Mouse (Mus musculus): ENCODE measurements around the gene Atxn1. TPM values are rescaled to one million over a fixed set of nuclear protein-coding genes. Genes with fewer than 3 reads are reported as not detected.

The Atxn1 gene
- polyA plus RNA-seq, 1 experiment, result 2.5 TPM

DNA sequence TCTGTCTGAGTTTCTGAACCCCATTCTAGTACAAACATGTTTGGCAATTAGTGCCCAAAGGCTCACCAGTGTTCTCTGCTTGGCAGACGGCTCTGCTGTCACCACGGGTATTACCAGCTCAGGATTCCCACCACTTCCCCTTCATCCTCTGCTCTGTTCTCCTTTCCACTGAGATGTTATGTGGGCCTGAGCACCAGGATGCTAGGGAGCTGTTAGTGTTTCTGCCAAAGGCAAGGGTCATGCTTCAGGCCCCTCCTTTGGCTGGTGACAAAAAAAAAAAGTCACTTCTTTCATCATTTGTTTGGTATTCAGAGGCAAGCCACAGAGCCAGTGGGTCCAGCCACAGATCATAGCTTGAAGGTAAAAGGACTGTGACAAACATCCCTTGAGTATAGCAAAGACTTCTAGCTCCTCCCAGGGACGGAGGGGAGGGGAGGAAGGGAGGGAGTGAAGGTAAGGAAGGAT lies 81.8 kb downstream of the Atxn1 start:
- Histone ChIP-seq H3K79me2 (ENCODE audit: control insufficient read depth, insufficient read depth) (peaks cover 6% of the 10 kb centered on the region), H3ac (ENCODE audit: control insufficient read depth, insufficient read length) (no peak overlapping the region), H3K4me2 (ENCODE audit: low read depth) (no peak overlapping the region), H3K4me3 (no peak overlapping the region), H3K36me3 (ENCODE audit: control insufficient read depth, insufficient read depth) (no peaks in the 10 kb centered on the region), H3K27me3 (ENCODE audit: control insufficient read depth, insufficient read depth, insufficient read length) (no peaks in the 10 kb centered on the region)
- TF ChIP-seq REST (IDR thresholded peaks at IDR 0.05; ENCODE audit: insufficient read depth, insufficient read length) (no peak), SRF (IDR thresholded peaks at IDR 0.05; ENCODE audit: control insufficient read depth, insufficient read length, low read depth) (no peak), POLR2A (IDR thresholded peaks at IDR 0.05; ENCODE audit: insufficient read length, low read depth) (no peak), MAX (IDR thresholded peaks at IDR 0.05; ENCODE audit: low read depth) (no peak), POLR2AphosphoS2 (IDR thresholded peaks at IDR 0.05; ENCODE audit: insufficient read length, low read depth) (no peak), MYOG (IDR thresholded peaks at IDR 0.05; ENCODE audit: control insufficient read depth in 1 of 3, insufficient read depth in 1 of 3, insufficient read length in 2 of 3, low read depth in 2 of 3) (no peak), MYOD1 (IDR thresholded peaks at IDR 0.05; ENCODE audit: control insufficient read depth in 1 of 3, insufficient read length in 2 of 3, low read depth in 2 of 3) (no peak), USF1 (IDR thresholded peaks at IDR 0.05; ENCODE audit: low read depth) (no peak), E2F4 (IDR thresholded peaks at IDR 0.05; ENCODE audit: insufficient read depth) (no peak), CEBPB (IDR thresholded peaks at IDR 0.05; ENCODE audit: insufficient read depth, poor library complexity, severe bottlenecking) (no peak), TCF12 (IDR thresholded peaks at IDR 0.05; ENCODE audit: insufficient read depth, poor library complexity, severe bottlenecking) (no peak), TCF3 (IDR thresholded peaks at IDR 0.05; ENCODE audit: insufficient read length, low read depth) (no peak)

DNA sequence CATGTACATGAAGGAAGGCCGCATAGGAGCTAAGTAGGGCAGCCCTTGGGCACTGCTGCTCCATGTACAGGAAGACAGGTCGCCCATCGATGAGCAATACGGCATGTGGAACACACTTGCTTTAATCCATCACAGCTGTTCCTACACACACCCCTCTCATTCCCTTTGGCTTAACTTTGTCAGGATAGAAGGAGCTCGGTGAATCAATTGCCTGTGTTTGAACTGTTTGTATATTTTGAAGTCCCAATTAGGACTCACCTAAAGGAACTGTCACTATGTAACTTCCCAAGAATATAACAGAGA lies 84.3 kb downstream of the Atxn1 start:
- H3K27me3 ChIP-seq (ENCODE audit: control insufficient read depth, insufficient read depth, insufficient read length), result no peaks in the 10 kb centered on the region
- TF ChIP-seq MYOG (IDR thresholded peaks at IDR 0.05; ENCODE audit: control insufficient read depth in 1 of 3, insufficient read depth in 1 of 3, insufficient read length in 2 of 3, low read depth in 2 of 3), result peak in 1 of 3 experiments; percentile 55
- TF ChIP-seq MYOD1 (IDR thresholded peaks at IDR 0.05; ENCODE audit: control insufficient read depth in 1 of 3, insufficient read length in 2 of 3, low read depth in 2 of 3), result peak in 2 of 3 experiments; percentile 79 to 84
- TF ChIP-seq TCF3 (IDR thresholded peaks at IDR 0.05; ENCODE audit: insufficient read length, low read depth), result no peak
- H3K36me3 ChIP-seq (ENCODE audit: control insufficient read depth, insufficient read depth), result peaks cover under 1% of the 10 kb centered on the region
- no peak overlapping the region for H3K4me3 ChIP-seq
- peak overlapping the region; percentile 38 for H3K4me2 ChIP-seq (ENCODE audit: low read depth)
- no peak overlapping the region for H3ac ChIP-seq (ENCODE audit: control insufficient read depth, insufficient read length)
- H3K79me2 ChIP-seq (ENCODE audit: control insufficient read depth, insufficient read depth), result peaks cover 6% of the 10 kb centered on the region

DNA sequence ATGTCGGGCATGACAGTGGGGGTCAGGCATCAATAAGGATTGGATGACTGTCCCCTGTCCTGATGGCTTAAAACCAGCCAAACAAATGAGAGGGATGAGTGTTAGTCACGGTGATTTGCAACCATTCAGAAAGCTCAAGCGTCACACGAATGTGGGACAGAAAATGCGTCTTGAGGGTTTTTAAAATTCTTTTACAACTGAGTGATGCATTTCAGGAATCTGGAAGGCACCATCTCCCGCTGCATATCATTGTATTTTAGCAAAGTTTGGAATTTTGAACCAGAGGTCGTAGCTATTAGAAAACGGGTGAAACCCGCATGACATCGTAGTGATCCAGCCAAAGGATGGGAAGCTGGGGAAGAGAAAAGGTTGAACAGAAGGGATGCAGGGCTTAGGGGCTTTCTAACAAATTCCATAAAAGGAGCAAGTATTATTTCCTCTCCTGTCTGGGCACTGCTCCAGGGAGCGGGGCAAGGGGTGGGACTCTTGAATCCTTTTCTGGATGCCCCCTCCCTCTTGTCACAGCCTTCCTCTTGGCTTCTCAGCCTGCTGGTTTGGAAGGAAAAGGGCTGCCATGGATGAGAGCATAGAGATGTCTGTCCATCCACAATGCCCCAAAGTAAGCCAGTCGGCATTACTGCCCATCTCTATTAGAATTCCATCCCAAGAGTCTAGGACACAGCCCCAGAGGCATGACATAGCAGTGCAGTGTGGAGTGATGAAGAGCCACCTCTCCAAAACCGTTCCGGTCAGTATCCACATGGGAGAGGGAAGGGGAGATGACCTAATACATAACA lies 84.9 kb downstream of the Atxn1 start:
- peaks cover 6% of the 10 kb centered on the region for H3K79me2 ChIP-seq (ENCODE audit: control insufficient read depth, insufficient read depth)
- H3K4me2 ChIP-seq (ENCODE audit: low read depth), result peak overlapping the region; percentile 38
- H3K4me3 ChIP-seq, result no peak overlapping the region
- peaks cover 4% of the 10 kb centered on the region for H3K36me3 ChIP-seq (ENCODE audit: control insufficient read depth, insufficient read depth)
- H3K27me3 ChIP-seq (ENCODE audit: control insufficient read depth, insufficient read depth, insufficient read length), result no peaks in the 10 kb centered on the region
- TF ChIP-seq MAX (IDR thresholded peaks at IDR 0.05; ENCODE audit: low read depth) (no peak), REST (IDR thresholded peaks at IDR 0.05; ENCODE audit: insufficient read depth, insufficient read length) (no peak), CEBPB (IDR thresholded peaks at IDR 0.05; ENCODE audit: insufficient read depth, poor library complexity, severe bottlenecking) (no peak), POLR2A (IDR thresholded peaks at IDR 0.05; ENCODE audit: insufficient read length, low read depth) (no peak), MYOD1 (IDR thresholded peaks at IDR 0.05; ENCODE audit: control insufficient read depth in 1 of 3, insufficient read length in 2 of 3, low read depth in 2 of 3) (no peak), USF1 (IDR thresholded peaks at IDR 0.05; ENCODE audit: low read depth) (no peak), E2F4 (IDR thresholded peaks at IDR 0.05; ENCODE audit: insufficient read depth) (no peak)
- H3ac ChIP-seq (ENCODE audit: control insufficient read depth, insufficient read length), result no peak overlapping the region

DNA sequence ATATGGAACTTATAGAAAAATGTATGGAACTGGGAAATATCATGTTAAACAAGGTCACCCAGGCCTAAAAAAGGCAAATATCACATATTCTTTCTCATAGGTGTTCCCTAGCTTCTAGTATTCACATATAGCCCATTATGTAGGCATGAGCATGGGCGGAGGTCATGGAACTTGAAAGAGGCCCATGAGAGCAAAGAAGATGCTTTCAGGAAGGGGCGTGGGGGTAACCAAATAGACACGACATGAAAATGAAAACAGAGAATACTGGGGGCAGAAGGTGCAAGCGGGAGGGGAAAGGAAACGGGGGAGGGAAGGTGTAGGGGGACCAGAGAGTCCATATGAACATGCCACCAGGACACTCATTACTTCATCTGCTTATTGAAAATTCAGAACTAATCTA lies 87.9 kb downstream of the Atxn1 start:
- Histone ChIP-seq H3ac (ENCODE audit: control insufficient read depth, insufficient read length) (no peak overlapping the region), H3K36me3 (ENCODE audit: control insufficient read depth, insufficient read depth) (peaks cover 4% of the 10 kb centered on the region), H3K4me3 (no peak overlapping the region), H3K79me2 (ENCODE audit: control insufficient read depth, insufficient read depth) (peaks cover 6% of the 10 kb centered on the region), H3K27me3 (ENCODE audit: control insufficient read depth, insufficient read depth, insufficient read length) (no peaks in the 10 kb centered on the region), H3K4me2 (ENCODE audit: low read depth) (no peak overlapping the region)
- TF ChIP-seq E2F4 (IDR thresholded peaks at IDR 0.05; ENCODE audit: insufficient read depth) (no peak), REST (IDR thresholded peaks at IDR 0.05; ENCODE audit: insufficient read depth, insufficient read length) (no peak), POLR2A (IDR thresholded peaks at IDR 0.05; ENCODE audit: insufficient read length, low read depth) (no peak), SRF (IDR thresholded peaks at IDR 0.05; ENCODE audit: control insufficient read depth, insufficient read length, low read depth) (no peak), MAX (IDR thresholded peaks at IDR 0.05; ENCODE audit: low read depth) (no peak), POLR2AphosphoS2 (IDR thresholded peaks at IDR 0.05; ENCODE audit: insufficient read length, low read depth) (no peak), CEBPB (IDR thresholded peaks at IDR 0.05; ENCODE audit: insufficient read depth, poor library complexity, severe bottlenecking) (no peak), USF1 (IDR thresholded peaks at IDR 0.05; ENCODE audit: low read depth) (no peak), TCF12 (IDR thresholded peaks at IDR 0.05; ENCODE audit: insufficient read depth, poor library complexity, severe bottlenecking) (no peak), MYOD1 (IDR thresholded peaks at IDR 0.05; ENCODE audit: control insufficient read depth in 1 of 3, insufficient read length in 2 of 3, low read depth in 2 of 3) (no peak), MYOG (IDR thresholded peaks at IDR 0.05; ENCODE audit: control insufficient read depth in 1 of 3, insufficient read depth in 1 of 3, insufficient read length in 2 of 3, low read depth in 2 of 3) (no peak), TCF3 (IDR thresholded peaks at IDR 0.05; ENCODE audit: insufficient read length, low read depth) (no peak)

GRCm38 (mm10) chr13:45876368-45876760 lies 88.4 kb downstream of the Atxn1 start:
- no peak overlapping the region for H3K4me2 ChIP-seq (ENCODE audit: low read depth)
- peaks cover 4% of the 10 kb centered on the region for H3K36me3 ChIP-seq (ENCODE audit: control insufficient read depth, insufficient read depth)
- H3K4me3 ChIP-seq, result no peak overlapping the region
- peaks cover 4% of the 10 kb centered on the region for H3K79me2 ChIP-seq (ENCODE audit: control insufficient read depth, insufficient read depth)
- no peaks in the 10 kb centered on the region for H3K27me3 ChIP-seq (ENCODE audit: control insufficient read depth, insufficient read depth, insufficient read length)
- no peak overlapping the region for H3ac ChIP-seq (ENCODE audit: control insufficient read depth, insufficient read length)
- TF ChIP-seq MYOD1 (IDR thresholded peaks at IDR 0.05; ENCODE audit: control insufficient read depth in 1 of 3, insufficient read length in 2 of 3, low read depth in 2 of 3), result peak in 1 of 3 experiments; percentile 11
- no peak for TF ChIP-seq USF1 (IDR thresholded peaks at IDR 0.05; ENCODE audit: low read depth)
- no peak for TF ChIP-seq TCF3 (IDR thresholded peaks at IDR 0.05; ENCODE audit: insufficient read length, low read depth)
- no peak for TF ChIP-seq MYOG (IDR thresholded peaks at IDR 0.05; ENCODE audit: control insufficient read depth in 1 of 3, insufficient read depth in 1 of 3, insufficient read length in 2 of 3, low read depth in 2 of 3)
- TF ChIP-seq SRF (IDR thresholded peaks at IDR 0.05; ENCODE audit: control insufficient read depth, insufficient read length, low read depth), result no peak

Measured in myocyte (in vitro differentiated cells).